24 mouse cellular contexts compared by ENCODE assay signal in the genomic region with DNA sequence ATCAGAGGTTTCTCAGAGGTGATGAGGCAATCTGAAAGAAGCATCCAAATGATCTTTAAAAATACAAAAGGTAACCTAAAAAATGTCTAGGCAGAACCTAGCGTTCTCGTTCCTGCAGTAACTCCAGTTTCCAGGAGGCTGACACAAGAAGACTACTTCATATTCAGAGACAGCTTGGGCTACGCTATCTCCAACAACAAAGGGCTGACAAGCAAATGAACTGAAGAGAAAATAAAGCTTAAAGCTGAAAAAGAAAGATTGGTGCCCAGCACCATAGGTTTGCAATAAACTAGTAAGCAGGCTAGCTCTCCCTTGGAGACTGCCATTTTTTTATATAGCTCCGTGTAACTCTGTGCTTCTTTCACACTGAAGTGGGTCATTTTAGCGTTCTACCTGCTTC.
"Had no signal": no experiment of that assay in that cellular context is flagged by ENCODE, and none has a peak within 500 bp of the region (broad histone marks: within the 10 kb centered on the region; RNA-seq: fewer than 3 reads in every experiment).

No protein-coding gene starts in this region.

- DNase-seq: gastrocnemius, adult 2 months; gastrocnemius, postnatal 10 days; gastrocnemius, postnatal 25 days; heart, postnatal 4 days; kidney, adult 18-20 months; kidney, adult 8-10 months; kidney, postnatal 10 days; kidney, postnatal 25 days; kidney, postnatal 4 days; liver; liver, embryonic 13.5 days had no signal

- ATAC-seq: hindbrain, embryonic 16.5 days; inflammation-experienced regulatory T-cells, adult 6 months had no signal

- H3K4me3 ChIP-seq: gastrocnemius, adult 2 months; heart, embryonic 13.5 days; heart, embryonic 15.5 days; hindbrain, embryonic 10.5 days; hindbrain, embryonic 12.5 days; layer of hippocampus, adult 2 months; left cerebral cortex, adult 2 months; limb, embryonic 10.5 days; limb, embryonic 12.5 days; liver, embryonic 13.5 days had no signal

- H3K27me3 ChIP-seq: heart, embryonic 13.5 days; heart, embryonic 15.5 days; hindbrain, embryonic 12.5 days; limb, embryonic 12.5 days; liver, embryonic 13.5 days had no signal

- H3K4me2 ChIP-seq: heart, embryonic 11.5 days; heart, embryonic 15.5 days; hindbrain, embryonic 12.5 days; hindbrain, embryonic 14.5 days; limb, embryonic 12.5 days; liver, embryonic 11.5 days; liver, embryonic 13.5 days had no signal

- H3K9me3 ChIP-seq: heart, embryonic 13.5 days; heart, embryonic 15.5 days; hindbrain, embryonic 10.5 days; hindbrain, embryonic 12.5 days; limb, embryonic 10.5 days; limb, embryonic 12.5 days; liver, embryonic 13.5 days had no signal

- H3K27ac ChIP-seq: gastrocnemius, adult 2 months; heart, embryonic 13.5 days; heart, embryonic 15.5 days; hindbrain, embryonic 10.5 days; hindbrain, embryonic 12.5 days; hindbrain, embryonic 14.5 days; layer of hippocampus, adult 2 months; left cerebral cortex, adult 2 months; limb, embryonic 10.5 days; limb, embryonic 12.5 days; liver, embryonic 13.5 days had no signal

- H3K36me3 ChIP-seq: heart, embryonic 13.5 days; heart, embryonic 15.5 days; hindbrain, embryonic 12.5 days; liver, embryonic 13.5 days had no signal

- H3K9ac ChIP-seq: heart, embryonic 15.5 days; hindbrain, embryonic 12.5 days; hindbrain, embryonic 14.5 days; limb, embryonic 12.5 days; liver, embryonic 13.5 days had no signal
